Mouse (Mus musculus) adrenal gland, postnatal 25 days (tissue): ENCODE results near the gene Gm9573. TPM values are rescaled to one million over a fixed set of nuclear protein-coding genes. Genes with fewer than 3 reads are reported as not detected.

Experiments used
- DNase-seq: peaks from one replicate; pipeline ENCODE4 v3.0.0; 2021; ENCODE audit warnings: mixed read lengths
- long read RNA-seq: library from polyadenylated mRNA; stranded (forward); transcript quantifications from one replicate; pipeline ENCODE4 v2.0.0, GENCODE M21; 2021
- total RNA-seq: library from RNA; stranded (reverse); gene quantifications from 2 replicates; pipeline ENCODE4 v1.2.3, GENCODE M21; 2021

The Gm9573 gene
- not detected in 2 replicates for total RNA-seq
- long read RNA-seq: 0 reads

GRCm38 (mm10) chr17:35626537-35626936 is at the start of gene Gm9573:
Gene Gm9573 (minus strand): TSS chr17:35626637.
- no peak for DNase-seq

GRCm38 (mm10) chr17:35673416-35674035 is 47.1 kb upstream of the Gm9573 start, which contains the start of gene Gtf2h4:
Gene Gtf2h4 (minus strand): TSS chr17:35673739.
- DNase-seq: peak; percentile 71

GRCm38 (mm10) chr17:35672527-35672926 is 46.1 kb upstream of the Gm9573 start:
- DNase-seq: no peak

- DNase-seq: no peak
Measured at GRCm38 (mm10) chr17:35671846-35672245, 45.4 kb upstream of the Gm9573 start.

- no peak for DNase-seq
Measured at GRCm38 (mm10) chr17:35669731-35670130, 43.3 kb upstream of the Gm9573 start.

- DNase-seq: peak; percentile 96
Measured at GRCm38 (mm10) chr17:35667334-35668065, 41.1 kb upstream of the Gm9573 start, which contains the start of gene Vars2. Gene Vars2 (minus strand): TSS chr17:35667592.

- peak; percentile 20 for DNase-seq
Measured at GRCm38 (mm10) chr17:35666851-35667256, 40.4 kb upstream of the Gm9573 start.

GRCm38 (mm10) chr17:35665957-35666515 is 39.6 kb upstream of the Gm9573 start:
- no peak for DNase-seq

GRCm38 (mm10) chr17:35653086-35653485 is 26.6 kb upstream of the Gm9573 start:
- no peak for DNase-seq

GRCm38 (mm10) chr17:35649429-35649828 is 23.0 kb upstream of the Gm9573 start:
- DNase-seq: no peak

GRCm38 (mm10) chr17:35643609-35644236 is 17.3 kb upstream of the Gm9573 start, which contains the start of gene Mucl3:
Gene Mucl3 (minus strand): TSS chr17:35643695.
- no peak for DNase-seq

- no peak for DNase-seq
Measured at GRCm38 (mm10) chr17:35639352-35639751, 12.9 kb upstream of the Gm9573 start.

GRCm38 (mm10) chr17:35638475-35639190 is 12.2 kb upstream of the Gm9573 start:
- peak; percentile 25 for DNase-seq

GRCm38 (mm10) chr17:35636363-35636762 is 9.9 kb upstream of the Gm9573 start:
- peak; percentile 18 for DNase-seq

GRCm38 (mm10) chr17:35635699-35636111 is 9.3 kb upstream of the Gm9573 start:
- peak; percentile 51 for DNase-seq

GRCm38 (mm10) chr17:35635202-35635601 is 8.8 kb upstream of the Gm9573 start:
- no peak for DNase-seq

GRCm38 (mm10) chr17:35633992-35634391 is 7.6 kb upstream of the Gm9573 start:
- DNase-seq: no peak

GRCm38 (mm10) chr17:35617127-35617526 is 9.3 kb downstream of the Gm9573 start:
- no peak for DNase-seq

GRCm38 (mm10) chr17:35601736-35602354 is 24.6 kb downstream of the Gm9573 start:
- DNase-seq: no peak

GRCm38 (mm10) chr17:35601249-35601648 is 25.2 kb downstream of the Gm9573 start, which contains the start of gene Sfta2:
Gene Sfta2 (plus strand): TSS chr17:35601549.
- no peak for DNase-seq

- no peak for DNase-seq
Measured at GRCm38 (mm10) chr17:35597399-35597798, 29.0 kb downstream of the Gm9573 start.
